In genomic region chr16:35153146-35153755, GRCm38 (mm10) we compare ENCODE assay signal across 7 mouse cellular contexts. TPM values are rescaled to one million over a fixed set of nuclear protein-coding genes. Genes with fewer than 3 reads are reported as not detected.
A peak's percentile ranks its signal among the peaks of the same experiment; 100 is the strongest.
DNase-seq lines count a peak whose midpoint lies in the region; ATAC-seq lines count a peak whose summit lies in the region.

No protein-coding gene starts in this region.

- H3K27me3 ChIP-seq in heart, embryonic 14.5 days (ENCODE audit: control insufficient read depth, insufficient read depth, low read length) = peaks cover 45% of the 10 kb centered on the region
- H3K27me3 ChIP-seq in limb, embryonic 13.5 days = peaks cover 70% of the 10 kb centered on the region

- peak overlapping the region in 1 of 2 experiments; percentile 72; a peak in 1 of 4 replicates for H3K4me3 ChIP-seq in heart, embryonic 14.5 days (ENCODE audit: control insufficient read depth in 1 of 2, insufficient read depth in 1 of 2, low read depth in 1 of 2, low read length in 2 of 2)
- H3K4me3 ChIP-seq in limb, embryonic 13.5 days = no peak overlapping the region

- no peak overlapping the region for H3K9ac ChIP-seq in heart, embryonic 14.5 days (ENCODE audit: low read length)
- no peak overlapping the region for H3K9ac ChIP-seq in limb, embryonic 13.5 days

- WGBS in heart, embryonic 14.5 days = 9% methylated on average over 12 of the region's 12 CpGs
- WGBS in limb, embryonic 13.5 days = 9% methylated on average over 12 of the region's 12 CpGs

- H3K36me3 ChIP-seq in heart, embryonic 14.5 days (ENCODE audit: control insufficient read depth, insufficient read depth, low read length) = 0 out of 2 replicates have a peak, but pooled peaks cover 4% of the 10 kb centered on the region
- H3K36me3 ChIP-seq in limb, embryonic 13.5 days = no peaks in the 10 kb centered on the region

- peaks cover 7 to 19% of the 10 kb centered on the region in 2 experiments; a peak in 3 of 4 replicates for H3K4me1 ChIP-seq in heart, embryonic 14.5 days (ENCODE audit: control insufficient read depth in 2 of 2, insufficient read depth in 2 of 2, low read length in 2 of 2)
- peaks cover 28% of the 10 kb centered on the region for H3K4me1 ChIP-seq in limb, embryonic 13.5 days

- no peak for ATAC-seq in heart, embryonic 14.5 days (ENCODE audit: insufficient number of reproducible peaks, insufficient read depth, low FRiP score, low read depth)
- ATAC-seq in limb, embryonic 13.5 days (ENCODE audit: low FRiP score, low read depth) = no peak
- no peak for ATAC-seq in granulocyte monocyte progenitor cell, adult 5-6 weeks (replicated peaks; ENCODE audit: poor library complexity, severe bottlenecking)

- DNase-seq in heart, adult 8-10 months (ENCODE audit: low spot score) = no peak
- peak; percentile 8 for DNase-seq in urinary bladder, postnatal 25 days (ENCODE audit: low spot score)
- DNase-seq in urinary bladder, postnatal 14 days (ENCODE audit: low spot score) = no peak
- DNase-seq in urinary bladder, postnatal 4 days (ENCODE audit: low spot score in 2 of 2) = no peak

- no peak overlapping the region for H3K27ac ChIP-seq in heart, embryonic 14.5 days (replicated peaks in 1 of 2; ENCODE audit: control insufficient read depth in 1 of 2, insufficient read depth in 1 of 2, low read depth in 2 of 2, low read length in 2 of 2)
- no peak overlapping the region; the same call in 1 of the 2 replicates for H3K27ac ChIP-seq in limb, embryonic 13.5 days

- peak overlapping the region; percentile 88 for H3K4me2 ChIP-seq in heart, embryonic 14.5 days (ENCODE audit: low read length)
- H3K4me2 ChIP-seq in limb, embryonic 13.5 days (replicated peaks) = peak overlapping the region; percentile 94

- H3K9me3 ChIP-seq in heart, embryonic 14.5 days (ENCODE audit: control insufficient read depth, low read length) = no peaks in the 10 kb centered on the region
- no peaks in the 10 kb centered on the region for H3K9me3 ChIP-seq in limb, embryonic 13.5 days

RNA-seq across cellular contexts. Expression of gene Adcy5, which starts 1.4 kb away (rescaled TPM):
- 11.4 and 12.2 TPM in 2 replicates for polyA plus RNA-seq in heart, embryonic 14.5 days (2014; fragmentation: Nextera tagmentation; extraction: Ambion mirVana)
- total RNA-seq in heart, adult 8-10 months (2022) = 10 to 100 TPM; 51.4 to 56.2 (median 54.6) TPM
- 2.3 and 2.6 TPM in 2 replicates for polyA plus RNA-seq in limb, embryonic 13.5 days (2015; fragmentation: Nextera tagmentation; extraction: Ambion mirVana)
- total RNA-seq in granulocyte monocyte progenitor cell, adult 5-6 weeks (2014; fragmentation: Nextera tagmentation) = not detected in 2 replicates
- not detected in 2 replicates for total RNA-seq in granulocyte monocyte progenitor cell, adult 5-6 weeks (2017)

Comparison
In these comparisons a context has a peak if more than half of its experiments do, and no peak if none do; other contexts are left out.
1. RNA of gene Adcy5, which starts 1.4 kb away (total RNA-seq): 51.4 to 56.2 TPM in heart, adult 8-10 months; not detected in granulocyte monocyte progenitor cell, adult 5-6 weeks; every median in the first group is over 10 times any median in the second.